Mouse (Mus musculus): Measurements from ENCODE around the gene Antxr2.

GRCm38 (mm10) chr5:97866975-97867374, 163.9 kb downstream of the Antxr2 start:
- no peak for TF ChIP-seq CTCF (IDR thresholded peaks at IDR 0.05; ENCODE audit: low read depth)
- TF ChIP-seq EP300 (IDR thresholded peaks at IDR 0.05; ENCODE audit: low read depth): no peak
